Mouse (Mus musculus) layer of hippocampus, adult 9-10 months (tissue): ENCODE data around the gene Efna2.
"Not testable (repeated sequence)": the region's sequence is repeated elsewhere in the genome, so short reads cannot be mapped to it uniquely, and the experiment has no call there.

ENCODE experiments used
- DNase-seq: peaks from one replicate; pipeline ENCODE4 v3.0.0; 2022; ENCODE audit warnings: low spot score

Gene Efna2

DNA sequence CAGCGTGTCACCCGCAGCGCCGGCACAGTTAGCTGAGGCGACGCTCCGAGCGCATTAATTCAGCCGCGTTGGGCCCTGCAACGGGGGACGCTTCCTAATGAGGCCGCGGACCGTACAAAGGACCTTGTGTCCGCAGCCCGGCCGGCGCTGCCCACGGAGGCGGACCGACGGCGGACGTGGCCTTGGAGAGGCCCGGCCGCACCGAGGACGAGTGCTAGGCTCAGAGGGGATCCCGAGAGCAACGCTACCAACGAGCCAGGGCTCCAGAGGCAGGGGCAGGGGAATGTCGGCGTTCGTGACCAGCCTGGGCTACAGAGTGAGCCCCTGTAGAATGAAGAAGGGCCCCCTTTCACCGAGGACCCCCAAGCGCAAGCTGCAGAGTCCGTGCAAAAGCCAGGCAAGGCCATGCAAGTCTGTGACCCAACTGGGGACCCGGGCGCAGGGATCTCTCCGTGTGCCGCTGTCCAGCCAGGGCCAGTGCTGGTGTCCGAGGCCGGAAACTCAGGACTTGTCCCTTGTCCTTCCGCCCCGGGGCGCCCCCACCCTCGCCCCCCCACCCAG lies 11.3 kb downstream of the Efna2 start:
- no peak for DNase-seq

DNA sequence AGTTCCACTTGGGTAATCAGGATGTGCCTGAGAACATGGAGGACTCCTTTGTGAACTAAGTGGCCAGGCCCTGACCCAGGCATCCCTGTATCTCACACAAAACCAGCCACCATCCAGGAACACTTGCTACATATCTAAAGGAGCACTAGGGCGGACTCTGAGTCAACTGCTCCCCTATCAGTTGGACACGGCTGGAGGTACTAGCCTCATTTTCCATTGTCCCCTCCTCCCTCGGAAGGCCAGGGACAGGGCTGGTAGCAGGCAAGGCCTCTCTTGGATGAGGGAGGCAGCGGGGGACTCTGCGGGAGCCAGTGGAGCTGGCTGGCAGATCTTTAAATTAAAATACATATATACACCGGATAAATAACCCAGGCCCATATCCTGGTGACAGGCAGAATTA lies 14.7 kb downstream of the Efna2 start:
- DNase-seq, result no peak

GRCm38 (mm10) chr10:80194441-80194840 lies 15.2 kb downstream of the Efna2 start:
- no peak for DNase-seq

DNA sequence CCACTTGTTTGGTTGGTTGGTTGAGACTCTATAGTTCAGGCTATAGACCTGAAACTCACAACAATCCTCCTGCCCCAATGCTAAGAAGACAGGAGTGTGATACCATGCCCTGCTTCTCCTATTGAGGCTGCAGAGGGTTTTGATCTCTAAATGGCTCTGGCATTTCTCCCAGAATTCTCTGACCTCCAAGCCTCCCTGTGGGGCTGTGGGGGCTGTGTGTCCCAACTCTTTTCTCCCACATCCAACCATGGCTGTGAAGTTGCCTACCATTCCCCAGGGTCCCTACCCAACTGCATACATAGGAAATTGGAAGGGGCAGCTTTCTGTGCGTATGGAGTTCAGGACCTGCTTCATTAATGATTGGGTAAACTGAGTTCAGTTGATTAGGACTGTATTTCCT lies 16.9 kb downstream of the Efna2 start:
- DNase-seq, result no peak

GRCm38 (mm10) chr10:80196778-80197581 lies 17.7 kb downstream of the Efna2 start:
- DNase-seq, result no peak

DNA sequence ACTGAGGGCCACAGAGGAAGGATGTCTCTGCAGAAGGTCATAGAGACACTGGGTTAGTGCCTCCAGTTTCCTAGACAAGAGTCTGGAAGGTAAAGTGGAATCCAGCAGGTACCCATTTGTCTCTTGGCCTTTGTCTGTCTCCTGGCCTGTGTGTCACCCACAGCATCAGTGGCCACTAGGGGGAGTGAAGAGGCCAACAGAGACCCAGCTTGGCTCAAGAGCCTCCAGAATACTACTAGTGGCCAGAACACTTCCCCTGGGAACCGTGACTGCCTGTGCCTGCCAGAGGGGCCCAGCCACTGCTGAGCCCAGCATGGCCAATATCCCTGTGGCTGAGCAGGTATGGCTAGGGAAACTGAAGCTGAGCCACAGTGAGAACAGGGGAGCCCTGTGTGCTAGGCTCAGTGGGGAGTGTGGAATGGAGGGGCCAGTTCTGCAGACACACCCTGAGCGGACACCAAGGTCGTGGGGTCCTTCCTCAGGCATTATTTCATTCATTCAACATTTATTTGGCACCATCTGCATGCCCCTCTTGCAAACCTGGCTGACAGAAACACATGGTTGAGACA lies 20.2 kb downstream of the Efna2 start:
- peak; percentile 86 for DNase-seq

GRCm38 (mm10) chr10:80200485-80200884 lies 21.2 kb downstream of the Efna2 start:
- no peak for DNase-seq

DNA sequence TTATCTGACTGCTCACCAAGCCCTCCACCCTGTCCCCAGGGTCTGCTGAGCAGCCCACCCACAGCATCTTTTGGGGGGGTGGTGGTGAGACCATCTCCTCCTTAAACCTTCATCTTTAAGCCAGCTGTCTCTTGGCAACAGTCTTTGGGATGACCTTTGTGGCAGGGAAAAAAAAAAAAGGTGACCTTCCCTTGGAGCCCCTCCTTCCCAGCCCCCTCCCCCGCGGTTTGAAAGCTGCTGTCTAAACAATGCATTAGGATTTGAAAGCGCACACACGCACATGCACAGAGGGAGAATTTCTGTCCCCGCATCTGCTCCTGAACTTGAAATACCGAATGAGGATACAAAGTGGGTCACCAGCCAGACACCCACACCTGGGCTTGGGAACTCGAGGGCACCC lies 24.8 kb downstream of the Efna2 start:
- no peak for DNase-seq

DNA sequence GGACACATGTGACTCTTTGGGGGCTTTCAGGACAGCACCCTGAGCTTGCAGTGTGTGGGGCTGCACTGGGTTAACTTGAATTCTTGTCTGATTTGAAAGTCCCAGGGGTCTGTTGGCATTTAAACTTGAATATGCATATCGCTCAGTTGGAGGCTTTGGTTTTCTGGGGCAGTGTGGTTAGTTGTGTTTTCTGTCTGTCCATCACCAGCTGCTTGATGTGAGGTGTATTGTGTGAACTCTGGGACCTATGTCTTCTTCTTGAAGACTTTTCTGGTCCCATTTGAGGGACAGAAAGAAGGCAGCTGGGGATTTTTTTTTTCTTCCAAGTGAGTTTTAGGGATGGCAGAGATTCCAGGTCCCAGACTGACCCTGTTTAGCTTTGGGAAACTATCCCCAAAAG lies 27.9 kb downstream of the Efna2 start:
- no peak for DNase-seq

DNA sequence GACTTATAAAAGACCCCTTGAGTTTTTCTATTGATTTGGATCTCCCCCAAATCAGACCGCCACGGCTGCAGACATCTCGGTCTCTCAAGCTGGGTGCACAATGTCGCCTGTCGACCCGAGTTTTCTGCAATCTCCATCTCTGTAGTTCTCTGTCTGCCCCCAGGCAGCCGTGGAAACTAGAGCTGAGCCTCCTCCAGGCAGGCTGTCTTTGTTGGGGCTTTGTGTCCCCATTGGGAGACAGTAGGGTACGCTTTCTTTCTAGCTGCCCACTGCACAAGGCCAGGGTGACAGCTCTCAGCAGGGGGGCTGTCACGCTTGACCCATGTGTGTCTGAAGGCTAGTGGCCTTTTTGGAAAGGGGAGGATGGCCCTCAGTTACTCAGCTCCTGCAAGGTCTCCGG lies 28.4 kb downstream of the Efna2 start:
- DNase-seq, result no peak

DNA sequence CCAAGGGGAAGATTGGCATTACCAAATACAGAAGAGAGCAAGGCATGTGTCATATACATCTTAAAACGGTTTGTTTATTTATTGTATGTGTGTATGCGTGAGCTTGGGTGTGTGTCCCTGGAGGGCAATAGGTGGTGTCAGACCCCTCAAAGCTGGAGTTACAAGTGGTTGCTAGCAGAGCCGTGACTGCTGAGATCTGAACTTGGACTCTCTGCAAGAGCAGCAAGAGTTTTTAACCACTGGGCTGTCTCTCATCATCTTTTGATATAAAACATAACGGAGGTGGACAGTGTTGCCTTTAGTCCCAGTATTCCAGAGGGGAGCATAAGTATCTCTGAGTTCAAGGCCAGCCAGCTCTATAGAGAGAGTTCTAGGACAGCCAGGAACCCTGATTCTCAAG lies 29.0 kb downstream of the Efna2 start:
- no peak for DNase-seq

DNA sequence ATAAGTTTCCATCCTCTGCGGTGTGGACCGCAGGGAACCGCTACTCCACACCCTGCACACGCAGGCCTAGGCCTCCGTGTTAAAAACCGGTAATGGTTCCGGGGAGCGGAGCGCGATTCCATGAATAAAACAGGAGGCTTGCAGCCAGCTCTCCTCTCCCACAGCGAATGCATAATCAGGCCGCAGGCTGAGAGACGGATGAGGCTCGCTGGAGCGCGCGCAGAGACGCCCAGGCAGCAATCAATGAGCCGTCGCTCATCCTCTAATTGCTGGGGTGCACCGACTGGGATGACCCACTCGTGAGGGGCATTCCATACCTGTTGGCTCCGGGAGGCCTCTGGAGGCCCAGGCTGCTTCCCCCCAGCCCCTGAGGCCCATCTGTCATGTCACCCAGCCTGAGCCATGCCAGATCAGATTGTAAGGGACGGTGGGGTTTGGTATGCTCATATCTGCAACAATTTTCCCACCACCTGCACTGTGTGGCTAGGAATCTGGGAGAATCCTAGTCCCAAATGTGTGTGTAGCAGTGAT lies 29.6 kb downstream of the Efna2 start:
- no peak for DNase-seq

DNA sequence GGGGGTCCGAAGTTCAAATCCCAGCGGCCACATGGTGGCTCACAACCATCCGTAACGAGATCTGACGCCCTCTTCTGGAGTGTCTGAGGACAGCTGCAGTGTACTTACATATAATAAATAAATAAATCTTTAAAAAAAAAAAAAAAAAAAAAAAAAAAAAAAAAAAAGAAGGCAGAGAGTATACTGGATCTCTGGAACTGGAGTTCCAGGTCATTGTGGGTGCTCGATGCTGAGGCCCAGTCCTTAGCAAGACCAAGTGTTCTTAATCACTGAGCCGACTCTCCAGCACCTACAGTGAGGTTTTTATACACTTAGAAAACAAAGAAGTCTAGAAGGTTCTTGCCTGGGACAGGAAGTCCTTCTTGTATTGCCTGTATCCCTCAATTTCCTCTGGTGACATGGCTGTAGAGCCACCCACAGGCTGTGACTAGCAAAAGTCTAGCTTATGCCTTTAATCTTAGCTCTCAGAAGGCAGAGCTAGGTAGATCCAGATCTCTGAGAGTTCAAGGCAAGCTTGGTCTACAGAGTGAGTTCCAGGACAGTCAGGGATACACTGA lies 32.3 kb downstream of the Efna2 start:
- not testable (repeated sequence) for DNase-seq

DNA sequence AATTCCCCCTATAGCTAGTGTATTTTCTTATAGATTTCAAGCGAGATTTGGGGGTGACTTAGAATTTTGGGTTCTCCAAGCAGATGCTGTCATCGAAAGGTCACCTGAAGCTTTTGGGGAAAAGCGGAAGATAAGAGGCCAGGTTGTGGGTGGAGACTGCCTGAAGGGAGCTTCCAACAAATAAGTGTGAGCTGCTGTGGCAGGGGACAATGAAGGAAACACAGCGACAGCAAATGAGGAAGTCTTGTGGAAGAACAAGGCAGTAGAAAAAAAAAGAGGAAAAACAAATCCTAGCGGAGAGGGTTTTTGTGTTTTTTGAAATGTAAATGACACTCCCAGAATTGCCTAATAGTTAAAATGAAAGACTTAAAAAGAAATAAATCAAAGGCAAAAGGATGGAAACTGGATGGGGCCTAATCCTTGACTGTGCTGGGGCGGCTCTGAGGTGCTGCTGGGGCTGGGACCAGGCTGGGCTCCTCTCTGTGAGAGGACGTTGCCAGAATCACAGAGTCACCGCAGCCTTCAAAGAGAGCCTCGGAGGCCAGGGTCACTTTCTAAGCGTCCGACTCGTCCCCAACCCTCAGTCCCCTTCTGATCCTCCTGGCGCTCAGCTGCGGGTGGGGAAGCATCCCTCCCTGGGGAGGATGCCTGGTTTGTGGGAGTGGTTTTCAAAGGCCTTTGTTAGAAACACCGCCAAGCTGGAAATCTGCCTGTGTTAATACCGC lies 35.9 kb downstream of the Efna2 start:
- no peak for DNase-seq

GRCm38 (mm10) chr10:80220676-80221075 lies 41.4 kb downstream of the Efna2 start:
- DNase-seq, result no peak

DNA sequence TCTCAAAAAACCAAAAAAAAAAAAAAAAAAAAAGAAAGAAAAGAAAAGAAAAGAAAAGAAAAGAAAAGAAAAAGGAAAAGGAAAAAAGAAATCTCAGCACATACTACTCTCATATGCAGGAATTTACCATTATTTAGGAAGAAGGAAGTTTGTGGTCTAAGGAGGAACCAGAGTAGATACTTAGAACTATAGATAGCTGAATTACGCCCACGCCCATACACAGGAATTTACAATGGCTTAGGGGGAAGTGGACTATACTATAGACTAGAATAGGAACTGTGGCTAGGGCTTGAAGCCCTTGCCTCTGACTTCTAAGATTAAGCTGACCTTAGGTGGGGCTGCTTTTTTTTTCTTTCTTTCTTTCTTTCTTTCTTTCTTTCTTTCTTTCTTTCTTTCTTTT lies 43.9 kb downstream of the Efna2 start:
- not testable (repeated sequence) for DNase-seq

DNA sequence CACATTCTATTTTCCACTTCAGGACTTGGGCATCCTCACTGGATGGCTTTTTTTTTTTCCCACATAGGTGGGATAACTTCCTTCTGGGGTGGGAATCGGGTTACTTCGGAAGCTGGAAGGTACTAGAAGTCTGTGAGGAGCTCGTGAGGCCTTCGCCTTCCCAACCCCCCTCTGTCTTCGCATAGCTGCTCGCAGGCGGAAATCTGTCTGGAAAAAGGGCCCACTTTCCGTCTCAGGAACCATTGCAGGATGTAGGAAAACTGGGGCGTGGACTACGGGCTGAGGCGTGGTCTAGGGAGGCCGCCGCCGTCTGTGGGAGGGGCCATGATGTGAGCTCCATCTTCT lies 46.8 kb downstream of the Efna2 start:
- DNase-seq, result no peak

- DNase-seq, result peak; percentile 97
These were observed 47.3 kb downstream of the Efna2 start, which contains the start of gene Mum1 for GRCm38 (mm10) chr10:80226416-80227165. Gene Mum1, plus strand, starts transcription at chr10:80226434.

DNA sequence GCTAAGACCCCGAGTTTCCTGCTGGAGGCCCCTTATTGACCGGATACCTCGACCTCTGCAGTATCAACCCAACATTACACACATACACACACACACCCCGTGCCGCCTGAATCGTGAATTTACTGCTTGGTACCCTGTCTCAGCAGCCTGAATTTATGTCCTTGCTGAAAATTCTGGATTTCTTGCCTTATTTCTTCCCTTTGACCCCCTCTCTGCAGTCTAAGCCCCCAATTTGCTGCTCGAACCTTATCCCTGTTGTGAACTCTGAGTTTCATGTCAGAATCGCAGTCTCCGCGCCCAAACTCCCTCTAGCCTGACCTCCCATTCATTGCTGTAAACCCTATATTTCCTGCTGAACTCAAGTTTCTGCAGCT lies 47.9 kb downstream of the Efna2 start:
- DNase-seq, result no peak

- no peak for DNase-seq
These were observed 48.8 kb downstream of the Efna2 start for GRCm38 (mm10) chr10:80227877-80228775.
